Mouse (Mus musculus): ENCODE data around the gene Serpinb1a.
"Not testable (repeated sequence)": the region's sequence is repeated elsewhere in the genome, so short reads cannot be mapped to it uniquely, and the experiment has no call there.

Gene Serpinb1a

GRCm38 (mm10) chr13:32850668-32851404 lies at the start of gene Serpinb1a:
TSS of gene Serpinb1a (minus strand) at chr13:32851185.
- no peak for DNase-seq

DNA sequence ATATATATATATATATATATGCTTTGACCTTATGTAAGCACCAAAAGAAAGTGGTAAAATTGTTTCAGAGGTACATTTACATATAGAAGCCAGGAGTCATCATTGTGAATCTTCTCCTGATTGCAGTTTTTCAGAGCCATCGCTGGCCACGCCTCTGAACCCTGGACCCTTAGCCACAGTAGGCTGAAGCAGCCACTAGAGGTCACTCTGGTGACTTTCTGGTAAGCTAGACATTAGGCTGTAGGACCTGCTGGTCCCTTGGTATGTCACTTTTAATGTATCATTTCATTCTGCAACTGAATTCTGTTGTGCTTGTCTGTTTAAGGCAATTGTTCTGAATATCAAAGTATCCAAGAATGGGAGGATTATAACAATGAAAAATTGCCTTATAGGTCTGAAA lies 49.7 kb upstream of the Serpinb1a start:
- DNase-seq = peak; percentile 9

GRCm38 (mm10) chr13:32899114-32899513 lies 48.1 kb upstream of the Serpinb1a start:
- not testable (repeated sequence) for DNase-seq

GRCm38 (mm10) chr13:32898111-32898510 lies 47.1 kb upstream of the Serpinb1a start, which contains the start of gene Serpinb1c:
TSS of gene Serpinb1c (minus strand) at chr13:32898211.
- DNase-seq = no peak

- DNase-seq = no peak
These were observed 45.9 kb upstream of the Serpinb1a start for GRCm38 (mm10) chr13:32896931-32897330.

DNA sequence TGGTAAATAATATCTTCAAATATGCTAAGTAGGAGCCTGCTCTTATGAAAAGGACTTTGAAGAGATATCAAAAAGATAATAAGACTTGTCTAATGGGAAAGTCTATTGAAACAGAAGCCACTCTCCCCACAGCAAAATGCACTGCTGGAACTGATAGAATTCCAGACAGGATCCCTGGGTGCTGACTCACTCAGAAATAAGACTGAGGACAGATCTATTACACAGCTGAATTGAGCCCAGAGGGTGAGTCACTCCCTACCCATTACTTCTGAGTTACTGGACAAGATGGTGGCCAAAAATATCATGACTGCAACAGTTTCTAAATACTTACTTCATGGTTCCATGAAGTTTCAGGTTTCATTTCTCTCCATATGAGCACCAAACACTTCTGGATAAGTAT lies 33.8 kb upstream of the Serpinb1a start:
- DNase-seq = no peak

GRCm38 (mm10) chr13:32873862-32874261 lies 22.9 kb upstream of the Serpinb1a start:
- no peak for DNase-seq

GRCm38 (mm10) chr13:32868843-32869242 lies 17.9 kb upstream of the Serpinb1a start:
- no peak for DNase-seq

- DNase-seq = not testable (repeated sequence)
These were observed 17.2 kb upstream of the Serpinb1a start for GRCm38 (mm10) chr13:32868233-32868632.

DNA sequence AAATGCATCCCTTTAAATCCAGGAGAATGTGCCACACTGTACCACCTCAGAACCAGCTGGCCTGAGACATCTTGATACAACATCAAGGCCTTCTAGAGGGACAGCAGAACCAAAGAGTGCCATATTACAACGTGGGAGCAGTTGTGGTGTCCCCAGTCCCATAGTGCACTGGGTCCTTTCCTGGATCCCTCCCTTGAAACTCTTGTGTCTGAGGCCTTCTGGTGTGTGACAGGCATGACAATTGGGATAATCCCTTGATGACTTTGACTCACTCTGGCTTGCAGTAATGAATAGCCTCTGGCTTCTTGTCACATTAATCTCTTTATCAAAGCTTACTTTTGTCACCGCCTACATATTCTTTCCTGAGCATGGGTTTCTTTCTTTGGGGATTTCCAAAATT lies 16.0 kb upstream of the Serpinb1a start:
- DNase-seq = no peak

DNA sequence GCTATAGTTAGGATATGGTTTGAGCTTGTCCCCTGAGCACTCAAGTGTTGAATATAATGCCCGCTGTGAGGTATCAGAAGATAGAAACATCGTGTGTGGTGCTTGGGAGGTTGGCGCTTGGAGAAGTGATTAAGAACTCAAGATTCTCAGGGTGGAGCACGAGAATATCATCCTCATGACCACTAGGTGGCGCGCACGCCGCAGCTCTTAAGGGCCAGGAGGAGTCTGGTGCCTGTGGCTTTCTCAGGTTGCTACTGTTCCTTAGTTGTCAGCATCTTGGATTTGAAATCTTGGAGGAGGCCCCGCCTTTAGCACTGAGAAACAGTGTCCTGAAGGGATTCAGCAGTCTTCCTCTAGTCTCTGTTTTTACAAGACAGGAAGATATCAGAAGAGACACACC lies 15.5 kb upstream of the Serpinb1a start:
- DNase-seq = peak; percentile 61

DNA sequence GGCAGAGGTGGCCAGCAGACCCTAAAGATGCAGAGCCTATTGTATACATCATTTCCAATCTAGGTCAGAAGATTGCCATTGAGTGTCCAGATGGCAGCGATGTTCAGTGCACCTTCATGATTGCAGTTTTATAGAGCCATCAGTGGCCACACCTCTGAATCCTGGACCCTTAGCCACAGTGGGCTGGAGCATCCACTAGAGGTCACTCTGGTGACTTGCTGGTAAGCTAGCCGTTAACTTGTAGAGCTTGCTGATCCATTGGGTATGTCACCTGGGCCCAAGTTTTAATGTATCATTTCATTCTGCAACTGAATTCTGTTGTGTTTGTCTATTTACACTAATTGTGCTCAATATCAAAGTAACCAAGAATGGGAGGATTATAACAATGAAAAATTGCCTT lies 14.6 kb upstream of the Serpinb1a start:
- no peak for DNase-seq

DNA sequence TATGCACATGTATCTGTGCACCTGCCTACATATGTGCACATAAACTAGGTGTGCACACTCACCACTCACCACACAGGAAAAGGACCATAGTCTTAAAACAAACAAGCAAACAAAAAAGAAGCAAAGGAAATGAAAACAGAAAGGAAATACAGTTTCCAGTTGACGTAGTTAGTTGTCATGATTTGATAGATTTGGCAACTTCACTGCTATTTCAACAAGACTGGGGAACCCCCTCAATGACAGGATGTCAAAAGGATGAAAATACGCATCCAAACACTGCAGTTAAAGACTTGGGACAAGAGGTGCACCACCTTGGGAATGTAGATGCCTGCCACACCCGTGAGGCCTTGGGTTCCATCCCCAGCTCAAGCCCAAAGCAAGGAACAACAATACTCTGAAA lies 13.5 kb upstream of the Serpinb1a start:
- DNase-seq = not testable (repeated sequence)

DNA sequence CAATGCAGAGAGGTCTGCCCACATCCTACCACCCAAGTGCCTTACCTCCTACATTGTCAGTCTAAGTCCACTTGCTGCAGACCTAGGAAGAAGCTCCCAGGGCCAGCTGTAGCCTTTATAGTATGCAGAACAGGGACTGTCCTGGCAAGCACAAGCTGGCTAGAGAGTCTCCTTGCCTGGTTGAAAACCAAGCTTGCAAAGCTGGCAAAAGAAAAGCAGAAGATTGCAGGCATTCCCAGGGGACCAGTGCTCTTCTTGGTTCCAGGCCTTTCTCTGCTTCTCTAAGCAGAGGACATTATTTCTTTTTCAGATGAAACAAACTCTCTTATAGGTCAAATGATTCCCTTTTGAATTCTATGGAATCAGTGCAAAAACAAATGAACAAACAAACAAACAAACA lies 12.5 kb upstream of the Serpinb1a start:
- DNase-seq = no peak

DNA sequence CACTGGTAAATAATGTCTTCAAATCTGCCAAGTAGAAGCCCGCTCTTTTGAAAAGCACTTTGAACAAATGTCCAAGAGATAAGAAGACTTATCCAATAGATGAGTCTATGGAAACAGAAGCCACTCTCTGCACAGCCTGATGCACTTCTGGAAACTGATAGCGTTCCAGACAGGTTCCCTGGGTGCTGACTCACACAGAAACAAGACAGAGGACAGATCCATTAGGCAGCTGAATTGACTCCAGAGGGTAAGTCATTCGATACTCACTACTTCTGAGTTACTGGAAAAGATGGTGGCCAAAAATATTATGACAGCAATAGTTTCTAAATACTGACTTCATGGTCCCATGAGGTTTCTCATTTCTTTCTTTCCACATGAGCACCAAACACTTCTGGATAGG lies 9.8 kb upstream of the Serpinb1a start:
- DNase-seq = no peak

DNA sequence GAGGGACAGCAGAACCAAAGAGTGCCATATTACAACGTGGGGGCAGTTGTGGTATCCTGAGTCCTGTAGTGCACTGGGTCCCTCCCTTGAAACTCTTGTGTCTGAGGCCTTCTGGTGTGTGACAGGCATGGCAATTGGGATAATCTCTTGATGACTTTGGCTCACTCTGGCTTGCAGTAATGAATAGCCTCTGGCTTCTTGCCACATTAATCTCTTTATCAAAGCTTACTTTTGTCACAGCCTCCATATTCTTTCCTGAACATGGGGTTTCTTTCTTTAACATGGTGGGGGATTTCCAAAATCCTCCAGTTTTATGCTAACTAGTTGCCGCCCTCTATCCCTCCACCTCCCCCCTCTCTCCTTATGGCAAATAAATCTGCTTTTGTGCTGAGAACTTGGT lies 2.1 kb upstream of the Serpinb1a start:
- DNase-seq = no peak

DNA sequence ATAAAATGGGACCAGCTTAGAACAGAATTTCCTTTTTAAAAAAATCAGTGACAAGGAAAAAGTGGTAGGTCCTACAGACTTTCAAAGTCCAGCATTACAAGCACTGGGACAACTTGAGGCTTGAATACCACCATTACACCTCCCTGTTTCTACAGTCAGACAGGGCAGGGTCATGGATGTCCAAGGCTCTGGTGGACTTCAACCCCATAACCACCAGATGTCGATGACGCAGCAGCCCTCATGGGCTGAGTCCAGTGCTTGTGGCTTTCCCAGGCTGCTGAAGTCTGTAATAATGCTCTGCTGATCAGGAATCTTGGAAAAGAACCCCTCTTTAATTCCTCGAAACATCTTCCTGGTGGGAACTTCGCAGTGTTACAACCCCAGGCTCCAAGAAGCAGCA lies 1.6 kb upstream of the Serpinb1a start:
- DNase-seq = no peak

DNA sequence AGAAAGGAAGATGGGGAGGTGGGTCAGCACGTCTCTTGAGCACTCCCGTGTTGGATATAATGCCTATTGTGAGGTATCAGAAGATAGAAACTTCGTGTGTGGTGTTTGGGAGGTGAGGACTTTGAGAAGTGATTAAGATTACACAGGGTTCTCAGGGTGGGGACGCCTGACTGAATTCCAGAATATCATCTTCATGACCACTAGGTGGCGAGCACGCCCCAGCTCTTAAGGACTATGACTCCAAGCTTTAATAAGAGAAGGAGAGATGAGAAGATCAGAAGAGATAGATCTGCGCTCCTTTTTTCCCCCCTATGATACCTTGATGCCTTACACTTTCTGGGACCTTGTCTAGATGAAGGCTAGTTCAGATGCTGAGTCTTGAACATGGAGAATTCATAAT lies 982 bp upstream of the Serpinb1a start:
- DNase-seq = peak; percentile 16

DNA sequence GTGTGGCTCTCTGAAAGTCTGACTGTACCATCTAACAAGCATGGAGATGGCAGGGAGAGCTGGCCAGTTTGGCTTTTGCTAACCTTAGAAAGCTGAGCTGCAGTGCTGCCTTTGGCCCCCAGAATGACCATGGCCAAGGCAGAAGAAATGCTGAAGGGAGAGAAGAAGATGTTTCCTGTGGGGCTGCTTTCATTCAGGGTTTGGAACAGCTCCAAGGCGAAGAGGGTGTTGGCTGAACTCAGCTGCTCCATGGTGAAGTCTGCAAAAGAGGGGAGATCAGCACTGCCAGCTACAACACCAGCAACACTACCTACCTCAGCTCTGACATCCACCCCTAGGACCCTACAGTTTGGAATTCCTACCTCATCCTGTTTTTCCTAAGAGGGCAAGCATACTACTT lies 829 bp downstream of the Serpinb1a start:
- no peak for DNase-seq

DNA sequence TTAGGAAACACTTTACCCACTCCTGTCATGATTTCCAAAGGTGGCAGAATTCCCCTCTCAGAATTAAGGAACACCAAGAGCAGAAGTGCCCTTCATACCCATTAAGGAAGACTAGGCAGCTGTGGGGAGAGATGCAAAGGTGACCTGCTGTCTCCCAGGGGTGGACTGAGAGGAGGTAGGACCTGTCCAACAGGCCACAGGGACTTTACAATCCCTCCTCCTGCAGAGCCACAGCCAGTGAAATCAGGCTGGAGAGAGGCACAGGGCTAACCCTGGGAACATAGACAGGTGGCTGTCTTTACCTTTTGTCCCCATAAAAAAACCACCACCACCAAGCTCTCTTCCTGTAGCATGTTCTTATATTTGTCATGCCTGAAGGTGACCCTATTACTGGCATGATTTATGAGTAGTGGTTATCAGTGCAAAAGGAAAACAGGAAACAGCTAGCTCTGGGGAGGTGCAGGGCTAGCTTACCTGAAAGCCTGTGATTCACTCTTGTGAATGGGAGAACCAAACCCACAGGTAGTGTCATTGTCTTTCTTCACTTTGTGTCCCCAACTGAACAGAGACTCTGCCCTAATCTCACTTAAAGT lies 1.4 kb downstream of the Serpinb1a start:
- no peak for DNase-seq

- DNase-seq = no peak
These were observed 1.9 kb downstream of the Serpinb1a start for GRCm38 (mm10) chr13:32849092-32849491.

DNA sequence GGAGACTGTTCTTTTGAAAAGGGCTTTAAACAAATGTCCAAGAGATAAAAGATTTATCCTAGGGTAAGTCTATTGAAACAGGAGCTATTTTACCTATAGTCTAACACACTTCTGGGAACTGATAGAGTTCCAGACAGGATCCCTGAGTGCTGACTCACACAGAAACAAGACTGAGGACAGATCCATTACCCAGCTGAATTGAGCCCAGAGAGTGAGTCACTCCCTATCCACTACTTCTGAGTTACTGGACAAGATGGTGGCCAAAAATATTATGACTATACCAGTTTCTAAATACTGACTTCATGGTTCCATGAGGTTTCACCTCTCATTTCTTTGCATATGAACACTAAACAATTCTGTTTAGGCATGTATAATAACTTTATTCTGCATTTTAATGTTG lies 4.8 kb downstream of the Serpinb1a start:
- DNase-seq = no peak

GRCm38 (mm10) chr13:32841349-32841748 lies 9.6 kb downstream of the Serpinb1a start:
- DNase-seq = no peak

DNA sequence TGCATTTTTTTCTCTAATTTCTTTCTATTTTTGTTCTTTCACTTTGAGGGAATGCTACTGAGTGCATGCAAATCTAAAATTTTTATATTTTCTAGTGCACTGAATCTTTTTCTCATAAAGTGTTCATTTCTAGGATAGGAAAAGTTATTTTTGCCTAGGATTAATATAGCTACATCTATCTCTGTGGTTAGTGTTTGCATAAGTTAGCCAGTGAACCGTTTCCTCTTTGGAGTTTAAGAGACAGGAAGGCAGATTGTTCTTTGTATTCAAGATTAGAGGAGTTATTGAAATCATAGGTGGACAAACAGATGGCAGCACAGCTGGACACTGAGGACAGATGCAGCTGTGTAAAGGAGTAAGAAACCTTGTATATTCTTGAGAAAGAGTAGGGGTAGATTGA lies 11.7 kb downstream of the Serpinb1a start:
- DNase-seq = no peak

DNA sequence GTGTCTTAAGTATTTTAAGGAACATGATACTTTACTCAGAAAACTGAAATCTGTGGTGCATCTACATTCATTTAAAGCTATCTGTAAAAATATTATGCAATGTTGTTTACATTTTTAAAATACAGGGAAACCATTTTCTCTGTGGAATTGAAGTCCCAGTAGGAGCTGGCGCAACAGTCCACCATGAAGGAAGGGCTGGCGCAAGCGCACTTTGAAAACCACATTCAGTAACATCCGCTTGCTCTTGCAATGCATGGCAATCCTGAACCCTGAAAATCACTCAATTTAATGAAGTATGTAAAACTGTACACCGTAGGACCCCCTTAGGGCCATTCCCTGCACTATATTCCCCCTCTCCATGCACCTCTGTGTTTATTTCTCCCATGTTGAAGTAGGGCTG lies 16.5 kb downstream of the Serpinb1a start:
- no peak for DNase-seq
